Mouse (Mus musculus): Measurements from ENCODE around the gene Atg101. TPM values are rescaled to one million over a fixed set of nuclear protein-coding genes. Genes with fewer than 3 reads are reported as not detected.

Gene Atg101
- polyA plus RNA-seq, 1 experiment from 2014 or later = 48.6 TPM

GRCm38 (mm10) chr15:101241853-101242252, 42.2 kb upstream of the Atg101 start:
- POLR2A ChIA-PET = interaction anchor here (1.2 kb wide), 1 partner anchor 41 kb away, joined by 7 read pairs; the partner anchor contains the start of gene Atg101
- no peaks in the 10 kb centered on the region for H3K27me3 ChIP-seq
- in situ Hi-C loops (cut with MboI; ENCODE audit: low pct_unique_long_range_greater_than_20kb) = loop anchor here (5.0 kb wide), 1 partner anchor 40 kb away; the partner anchor contains the start of gene Atg101
- ATAC-seq (no peak), DNase-seq (ENCODE audit: low read depth, low spot score) (no peak)
- CTCF ChIA-PET = interaction anchor here (0.6 to 7.7 kb wide), 12 partner anchors 13 to 742 kb away, joined by 3 to 88 read pairs (median 4); partner anchors contain the start of genes Atg101, Grasp and Nr4a1
- no peak for TF ChIP-seq CTCF (IDR thresholded peaks at IDR 0.05)

- in situ Hi-C loops (cut with MboI; ENCODE audit: low pct_unique_long_range_greater_than_20kb) = loop anchor here (5.0 kb wide), 1 partner anchor 40 kb away; the partner anchor contains the start of gene Atg101
- CTCF ChIA-PET = interaction anchor here (0.9 to 7.7 kb wide), 9 partner anchors 18 to 741 kb away, joined by 3 to 88 read pairs (median 4); partner anchors contain the start of genes Atg101 and Grasp
- no peak for DNase-seq (ENCODE audit: low read depth, low spot score)
- peak; percentile 69 for TF ChIP-seq CTCF (IDR thresholded peaks at IDR 0.05)
- H3K27me3 ChIP-seq = no peaks in the 10 kb centered on the region
- no peak for ATAC-seq
- POLR2A ChIA-PET = interaction anchor here (1.2 kb wide), 1 partner anchor 41 kb away, joined by 7 read pairs; the partner anchor contains the start of gene Atg101
These were observed 41.4 kb upstream of the Atg101 start for GRCm38 (mm10) chr15:101242645-101243044.

GRCm38 (mm10) chr15:101244012-101244411, 40.1 kb upstream of the Atg101 start:
- TF ChIP-seq CTCF (IDR thresholded peaks at IDR 0.05) = no peak
- CTCF ChIA-PET = interaction anchor here (1.4 to 5.8 kb wide), 4 partner anchors 26 to 37 kb away, joined by 3 to 88 read pairs (median 4); partner anchors contain the start of gene Atg101
- in situ Hi-C loops (cut with MboI; ENCODE audit: low pct_unique_long_range_greater_than_20kb) = loop anchor here (5.0 kb wide), 1 partner anchor 38 kb away; the partner anchor contains the start of gene Atg101

GRCm38 (mm10) chr15:101246231-101247154, 37.6 kb upstream of the Atg101 start:
- ChIA-PET CTCF (interaction anchor here (1.1 to 2.9 kb wide), 5 partner anchors 9 to 69 kb away, joined by 3 to 9 read pairs (median 8); no protein-coding TSS in a partner anchor), POLR2A (interaction anchor here (1.0 kb wide), 1 partner anchor 16 kb away, joined by 3 read pairs; no protein-coding TSS in a partner anchor)
- ATAC-seq (peak; percentile 92), DNase-seq (ENCODE audit: low read depth, low spot score) (peak; percentile 90)
- no peaks in the 10 kb centered on the region for H3K27me3 ChIP-seq
- TF ChIP-seq CTCF (IDR thresholded peaks at IDR 0.05) = no peak
- in situ Hi-C loops (cut with MboI; ENCODE audit: low pct_unique_long_range_greater_than_20kb) = no loop called here

More at GRCm38 (mm10) chr15:101244012-101244411, 40.1 kb upstream of the Atg101 start:
- ATAC-seq (no peak), DNase-seq (ENCODE audit: low read depth, low spot score) (no peak)
- POLR2A ChIA-PET = no interaction called here
- no peaks in the 10 kb centered on the region for H3K27me3 ChIP-seq

GRCm38 (mm10) chr15:101247155-101247498, 36.9 kb upstream of the Atg101 start:
- ChIA-PET POLR2A (no interaction called here), CTCF (interaction anchor here (1.1 to 2.9 kb wide), 4 partner anchors 10 to 44 kb away, joined by 3 to 10 read pairs (median 9); no protein-coding TSS in a partner anchor)
- DNase-seq (ENCODE audit: low read depth, low spot score) = no peak
- no peaks in the 10 kb centered on the region for H3K27me3 ChIP-seq
- TF ChIP-seq CTCF (IDR thresholded peaks at IDR 0.05) = no peak
- no peak for ATAC-seq
- in situ Hi-C loops (cut with MboI; ENCODE audit: low pct_unique_long_range_greater_than_20kb) = no loop called here

- no peak for DNase-seq (ENCODE audit: low read depth, low spot score)
These were observed 35.9 kb upstream of the Atg101 start for GRCm38 (mm10) chr15:101248029-101248710.

GRCm38 (mm10) chr15:101250220-101250800, 33.8 kb upstream of the Atg101 start:
- in situ Hi-C loops (cut with MboI; ENCODE audit: low pct_unique_long_range_greater_than_20kb) = no loop called here
- CTCF ChIA-PET = interaction anchor here (1.3 kb wide), 1 partner anchor 10 kb away, joined by 3 read pairs; no protein-coding TSS in a partner anchor
- no peaks in the 10 kb centered on the region for H3K27me3 ChIP-seq
- TF ChIP-seq CTCF (IDR thresholded peaks at IDR 0.05) = no peak
- ATAC-seq = no peak
- DNase-seq (ENCODE audit: low read depth, low spot score) = no peak
- POLR2A ChIA-PET = interaction anchor here (0.7 kb wide), 1 partner anchor 23 kb away, joined by 3 read pairs; no protein-coding TSS in a partner anchor

More at GRCm38 (mm10) chr15:101248029-101248710, 35.9 kb upstream of the Atg101 start:
- TF ChIP-seq CTCF (IDR thresholded peaks at IDR 0.05) = no peak
- ChIA-PET POLR2A (interaction anchor here (1.0 to 1.3 kb wide), 2 partner anchors 9 to 18 kb away, joined by 4 read pairs; no protein-coding TSS in a partner anchor), CTCF (interaction anchor here (1.1 to 2.2 kb wide), 5 partner anchors 21 to 736 kb away, joined by 3 to 10 read pairs (median 3); no protein-coding TSS in a partner anchor)
- no peaks in the 10 kb centered on the region for H3K27me3 ChIP-seq
- in situ Hi-C loops (cut with MboI; ENCODE audit: low pct_unique_long_range_greater_than_20kb) = no loop called here
- ATAC-seq = no peak

- in situ Hi-C loops (cut with MboI; ENCODE audit: low pct_unique_long_range_greater_than_20kb) = no loop called here
These were observed 32.1 kb upstream of the Atg101 start for GRCm38 (mm10) chr15:101251930-101252329.

GRCm38 (mm10) chr15:101252614-101253013, 31.5 kb upstream of the Atg101 start:
- no peak for TF ChIP-seq CTCF (IDR thresholded peaks at IDR 0.05)
- ATAC-seq (no peak), DNase-seq (ENCODE audit: low read depth, low spot score) (no peak)
- in situ Hi-C loops (cut with MboI; ENCODE audit: low pct_unique_long_range_greater_than_20kb) = no loop called here
- POLR2A ChIA-PET = no interaction called here
- CTCF ChIA-PET = interaction anchor here (1.2 to 1.6 kb wide), 2 partner anchors 11 to 12 kb away, joined by 3 to 6 read pairs; no protein-coding TSS in a partner anchor
- H3K27me3 ChIP-seq = no peaks in the 10 kb centered on the region

More at GRCm38 (mm10) chr15:101251930-101252329, 32.1 kb upstream of the Atg101 start:
- H3K27me3 ChIP-seq = no peaks in the 10 kb centered on the region
- no peak for DNase-seq (ENCODE audit: low read depth, low spot score)
- no peak for ATAC-seq
- POLR2A ChIA-PET = no interaction called here
- TF ChIP-seq CTCF (IDR thresholded peaks at IDR 0.05) = no peak
- CTCF ChIA-PET = interaction anchor here (1.2 to 1.6 kb wide), 2 partner anchors 11 to 12 kb away, joined by 3 to 6 read pairs; no protein-coding TSS in a partner anchor

Measured in Patski (cell line).